Mouse (Mus musculus) right cerebral cortex, adult 2 months (tissue): ENCODE measurements around the gene Slc8a2.
A peak's percentile ranks its signal among the peaks of the same experiment; 100 is the strongest.

Experiments
- DNase-seq, 2 experiments: peaks; one replicate each; pipeline ENCODE4 v3.0.0; 2021 to 2022; ENCODE audit warnings: low spot score in 2 of 2

Slc8a2 gene

GRCm38 (mm10) chr7:16129421-16129845 lies at the start of gene Slc8a2:
TSS of gene Slc8a2 (plus strand) at chr7:16129826.
- peak; percentile 85 to 91 for DNase-seq

DNA sequence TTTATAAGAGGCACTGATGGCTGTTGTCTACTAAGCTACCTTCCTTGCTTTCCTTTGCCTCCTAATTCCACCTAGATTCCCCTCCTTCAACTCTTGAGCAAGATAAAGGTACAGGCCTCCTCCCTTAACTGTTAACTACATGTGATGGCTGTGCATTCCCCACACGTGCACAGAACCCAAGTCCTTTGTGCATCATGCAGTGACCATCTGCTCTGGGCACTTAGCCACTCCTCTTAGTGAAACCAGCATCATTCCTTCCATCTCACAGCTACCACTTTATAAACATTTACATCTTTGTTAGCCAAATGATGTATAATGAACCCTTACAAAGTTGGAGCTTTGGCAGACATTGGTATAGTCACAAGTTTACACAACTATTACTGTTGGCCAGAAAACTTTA lies 49.7 kb upstream of the Slc8a2 start:
- no peak for DNase-seq

DNA sequence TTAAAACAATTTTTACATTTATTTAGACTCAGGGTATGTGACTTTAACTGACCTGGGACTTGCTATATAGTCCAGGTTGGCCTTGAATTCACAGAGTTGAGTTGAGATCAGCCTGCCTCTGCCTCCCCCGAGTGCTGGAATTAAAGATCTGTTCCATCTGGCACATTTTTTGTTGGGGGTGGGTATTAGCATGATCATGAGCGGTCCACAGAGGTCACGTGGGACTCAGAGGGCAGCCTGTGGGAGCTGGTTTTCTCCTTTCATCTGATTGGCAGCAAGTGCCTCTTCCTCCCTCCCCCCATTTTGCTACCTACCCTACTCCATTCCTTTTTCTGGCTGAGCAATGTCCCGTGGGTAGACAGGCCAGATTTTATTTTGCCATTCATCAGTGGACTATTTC lies 49.0 kb upstream of the Slc8a2 start:
- no peak for DNase-seq

GRCm38 (mm10) chr7:16083361-16083760 lies 46.3 kb upstream of the Slc8a2 start:
- no peak for DNase-seq

DNA sequence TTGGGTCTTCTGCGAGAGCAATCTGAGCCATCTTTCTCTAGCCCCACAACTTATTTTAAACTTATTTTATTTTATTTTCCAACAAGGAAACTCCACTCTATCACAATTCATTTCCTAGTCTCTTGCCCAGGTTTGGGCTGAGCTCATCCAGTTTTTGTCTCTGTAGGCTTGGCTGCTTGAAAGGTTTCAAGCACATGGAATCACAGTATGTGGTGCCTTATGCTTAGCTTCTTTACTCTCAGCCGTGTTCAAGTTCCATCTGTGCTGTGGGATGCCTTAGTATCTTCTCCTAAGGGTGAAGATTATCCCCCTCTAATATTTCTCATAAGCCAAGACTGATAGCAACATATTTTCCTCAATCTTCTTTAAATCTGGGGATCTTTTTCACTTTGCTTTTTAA lies 42.0 kb upstream of the Slc8a2 start:
- DNase-seq = no peak

GRCm38 (mm10) chr7:16094592-16094991 lies 35.0 kb upstream of the Slc8a2 start:
- no peak for DNase-seq

DNA sequence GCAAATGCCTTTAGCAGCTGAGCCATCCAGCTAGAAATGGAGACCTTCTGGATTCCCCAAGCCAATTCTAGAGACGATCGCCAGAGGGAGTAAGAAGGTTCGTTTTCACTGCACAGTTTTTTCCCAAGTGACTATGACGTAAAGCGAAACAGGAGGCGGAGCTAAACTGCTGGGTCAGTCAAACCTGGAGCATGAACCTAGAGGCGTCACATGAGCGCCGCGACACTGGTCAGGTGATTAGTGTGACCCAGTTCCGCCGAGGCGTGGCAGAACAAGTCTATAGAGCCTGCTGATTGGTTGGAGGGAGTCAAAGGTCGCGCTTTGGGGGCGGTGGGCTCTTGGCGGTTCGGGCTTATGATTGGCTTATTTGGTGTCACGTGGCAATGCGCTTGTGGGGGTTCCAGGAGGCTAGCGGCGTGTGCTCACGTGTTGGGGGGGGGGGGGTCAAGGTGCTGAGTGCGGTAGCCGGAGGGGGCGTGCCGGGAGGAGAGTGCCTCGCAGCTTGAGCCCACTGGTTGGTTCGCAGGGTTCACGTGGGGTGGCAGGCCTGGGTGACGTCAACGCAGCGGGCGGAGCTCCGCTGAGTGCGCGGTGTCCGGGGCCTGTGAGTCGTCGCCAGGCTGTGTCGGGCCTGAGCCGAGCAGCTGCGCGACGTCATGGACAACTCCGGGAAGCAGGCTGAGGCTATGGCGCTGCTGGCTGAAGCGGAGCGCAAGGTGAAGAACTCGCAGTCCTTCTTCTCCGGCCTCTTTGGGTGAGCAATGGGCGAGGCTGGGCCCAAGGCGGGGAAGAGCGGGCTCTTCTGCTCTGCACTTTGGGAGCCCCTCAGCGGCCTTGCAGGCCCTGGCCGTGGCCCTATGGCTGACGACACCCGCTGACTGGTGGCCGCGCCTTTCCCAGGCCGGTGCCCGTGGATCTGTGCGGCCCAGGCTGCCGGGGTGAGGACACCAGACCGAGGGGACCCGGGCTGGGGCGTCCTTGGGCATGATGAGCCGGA lies 31.3 kb upstream of the Slc8a2 start, which contains the start of gene Napa:
Gene Napa, plus strand, starts transcription at position 438 of the 997 bp plus-strand sequence.
- DNase-seq = peak; percentile 100

DNA sequence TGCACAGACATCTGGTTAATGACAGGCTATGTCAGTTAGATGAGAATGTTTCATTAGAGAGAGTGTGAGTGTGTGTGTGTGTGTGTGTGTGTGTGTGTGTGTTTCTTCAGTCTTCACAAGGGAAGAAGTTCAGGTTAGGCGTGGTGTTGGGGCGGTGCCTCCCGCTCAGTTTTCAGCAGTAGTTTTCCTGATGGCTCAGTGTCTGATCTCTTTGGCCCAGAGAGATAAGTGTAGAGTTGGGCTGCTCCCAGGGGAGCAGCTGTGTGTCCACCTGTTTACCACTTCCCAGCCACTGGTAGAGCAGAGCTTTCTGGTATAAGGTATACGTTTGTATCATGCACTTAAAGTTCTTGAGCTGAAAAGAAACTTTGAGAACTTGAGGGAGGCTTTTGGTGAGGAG lies 29.7 kb upstream of the Slc8a2 start:
- DNase-seq = no peak

DNA sequence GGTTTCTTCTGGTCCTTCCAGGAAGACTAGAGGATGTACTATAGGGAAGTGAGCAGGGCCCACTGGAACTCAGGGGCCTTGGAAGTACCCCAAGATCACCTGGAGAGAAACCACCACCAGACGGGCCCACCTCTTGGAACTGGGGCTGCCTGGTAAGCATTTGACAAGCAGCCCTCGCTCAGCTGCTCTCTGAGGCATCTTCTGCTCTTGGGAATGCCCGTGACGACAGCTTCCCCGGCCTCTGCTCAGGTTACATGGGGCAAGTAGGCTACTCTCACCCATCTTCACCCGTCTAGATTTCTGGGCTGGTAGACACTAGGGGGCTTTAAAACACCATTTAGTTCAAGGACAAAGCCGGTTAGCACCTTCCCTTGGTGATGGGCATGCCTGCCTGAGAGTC lies 28.5 kb upstream of the Slc8a2 start:
- no peak for DNase-seq

DNA sequence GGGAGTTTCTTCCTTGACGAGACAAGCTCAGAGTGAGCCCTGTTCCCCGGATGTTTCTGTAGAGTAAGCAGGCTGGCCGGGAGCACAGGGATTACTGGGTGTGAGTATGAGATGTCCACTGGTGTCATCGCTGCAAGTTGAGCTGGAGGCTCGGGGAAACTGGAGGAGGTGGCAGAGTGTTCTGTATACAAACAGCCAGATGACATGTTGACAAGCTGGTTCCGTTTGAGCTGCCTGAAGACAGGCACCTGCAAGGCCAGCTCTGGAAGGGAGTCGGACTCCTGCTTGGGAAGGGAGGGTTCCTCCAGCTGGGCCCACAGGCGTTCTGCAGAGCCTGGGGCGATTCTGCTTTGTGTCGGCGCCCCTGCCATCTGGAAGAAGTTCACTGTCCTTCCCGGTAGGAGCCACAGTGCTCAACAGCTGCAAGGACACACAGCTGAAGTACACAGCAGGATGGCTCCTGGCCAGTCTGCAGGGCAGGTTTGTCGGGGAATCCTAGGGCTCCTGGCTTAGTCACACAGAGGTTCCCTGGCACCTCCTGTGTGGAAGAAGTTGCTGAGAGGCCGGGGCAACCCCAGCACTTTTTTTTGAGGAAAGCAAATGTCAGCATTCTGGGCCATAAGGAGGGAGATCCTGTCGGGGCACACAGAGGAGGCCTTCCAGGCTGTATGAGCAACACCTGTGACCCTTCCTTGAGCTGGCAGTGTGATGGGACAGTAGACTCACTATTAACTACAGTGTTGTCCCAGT lies 27.7 kb upstream of the Slc8a2 start:
- no peak for DNase-seq

GRCm38 (mm10) chr7:16102686-16103226 lies 26.9 kb upstream of the Slc8a2 start:
- DNase-seq = no peak

DNA sequence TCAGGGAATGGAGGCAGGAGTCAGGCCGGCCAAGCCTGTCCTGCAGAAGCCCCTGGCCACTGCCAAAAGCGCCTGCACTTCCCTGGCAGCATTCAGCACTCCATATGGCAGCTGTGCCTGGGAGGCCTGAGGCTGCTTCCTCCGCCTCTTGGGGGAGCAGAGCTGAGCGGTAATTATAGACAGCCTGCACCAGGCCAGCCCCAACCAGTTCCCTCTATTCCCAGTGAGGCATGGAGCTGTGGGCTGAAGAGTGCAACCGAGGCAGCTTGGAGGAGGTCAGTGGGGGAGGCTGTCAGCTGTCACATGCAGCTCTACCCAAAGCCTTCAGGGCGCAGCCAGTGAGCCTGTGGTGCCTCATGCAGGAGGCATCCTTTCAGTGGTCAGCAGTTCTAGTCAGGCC lies 25.9 kb upstream of the Slc8a2 start:
- peak; percentile 79 to 80 for DNase-seq

- no peak for DNase-seq
These were observed 24.8 kb upstream of the Slc8a2 start for GRCm38 (mm10) chr7:16104611-16105388.

- DNase-seq = no peak
These were observed 20.6 kb upstream of the Slc8a2 start for GRCm38 (mm10) chr7:16108886-16109542.

- DNase-seq = no peak
These were observed 19.5 kb upstream of the Slc8a2 start for GRCm38 (mm10) chr7:16110158-16110557.

- no peak for DNase-seq
These were observed 18.1 kb upstream of the Slc8a2 start for GRCm38 (mm10) chr7:16111284-16112090.

DNA sequence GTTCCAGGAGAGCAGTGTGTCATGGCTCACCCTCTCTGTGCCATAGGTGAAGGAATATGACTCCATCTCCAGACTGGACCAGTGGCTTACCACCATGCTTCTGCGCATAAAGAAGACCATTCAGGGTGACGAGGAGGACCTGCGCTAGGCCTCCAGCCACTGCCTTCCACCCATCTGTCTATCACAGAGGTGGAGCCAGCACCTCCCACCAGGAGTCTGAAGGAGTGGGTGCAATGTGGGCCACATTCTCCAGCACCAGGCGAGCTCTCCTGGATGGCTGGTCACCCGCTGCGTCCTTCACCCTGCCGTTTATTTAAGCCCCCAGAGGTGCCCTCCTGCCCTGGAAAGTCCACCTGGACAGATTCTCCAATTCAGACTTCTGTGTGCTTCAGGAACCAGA lies 13.2 kb upstream of the Slc8a2 start:
- DNase-seq = no peak

DNA sequence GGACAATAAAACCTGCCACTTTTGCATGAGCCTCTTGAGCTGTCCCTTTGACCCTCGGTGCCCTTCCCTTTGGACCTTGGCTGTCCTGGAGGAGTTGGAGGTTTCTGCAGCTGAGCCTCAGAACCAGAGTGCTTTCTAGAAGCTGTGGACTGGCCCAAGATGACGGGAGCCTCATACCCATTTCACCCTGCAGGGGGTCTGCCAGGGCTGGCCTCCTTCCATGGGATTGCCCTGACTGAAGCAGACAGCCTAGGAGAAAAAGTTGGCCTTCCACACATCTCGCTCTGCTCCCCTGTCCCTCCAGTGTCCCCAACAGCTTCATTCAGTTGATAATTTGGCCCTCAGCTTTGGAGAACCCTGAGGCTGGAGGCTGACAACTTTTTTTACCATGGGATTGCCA lies 12.5 kb upstream of the Slc8a2 start:
- DNase-seq = no peak

DNA sequence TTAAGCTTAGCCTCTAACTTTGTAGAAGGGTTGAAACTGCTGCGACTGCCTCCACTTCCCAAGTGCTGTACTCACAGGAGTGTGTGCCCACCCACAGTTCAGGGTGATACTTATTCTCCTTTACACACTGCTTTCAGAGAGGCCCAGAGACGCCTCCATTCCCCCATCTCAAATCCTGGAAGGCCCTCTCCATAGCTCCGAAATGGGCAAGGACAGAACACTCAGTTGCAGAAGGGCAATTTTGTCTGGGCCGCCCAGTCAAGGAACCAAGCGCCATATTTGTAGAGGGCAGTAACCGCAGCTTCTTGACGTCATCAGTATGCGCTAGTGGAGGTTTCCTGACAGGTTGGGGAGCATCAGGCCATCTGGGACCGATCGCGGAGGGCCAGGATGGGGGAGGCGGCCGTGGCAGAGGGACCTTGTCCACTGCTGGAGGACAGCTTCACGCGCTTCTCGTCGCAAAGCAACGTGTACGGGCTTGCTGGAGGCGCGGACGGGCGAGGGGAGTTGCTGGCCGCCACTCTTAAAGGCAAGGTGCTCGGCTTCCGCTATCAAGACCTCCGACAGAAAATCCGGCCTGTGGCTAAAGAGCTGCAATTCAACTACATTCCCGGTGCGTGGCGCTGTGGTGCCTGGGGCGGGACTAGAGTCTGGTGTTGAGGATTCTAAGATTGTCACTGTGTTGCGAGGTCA lies 9.9 kb upstream of the Slc8a2 start, which contains the start of gene Kptn:
Gene Kptn, plus strand, starts transcription at position 327 of the 693 bp plus-strand sequence.
- peak; percentile 91 to 93 for DNase-seq

GRCm38 (mm10) chr7:16120262-16120600 lies 9.4 kb upstream of the Slc8a2 start:
- DNase-seq = no peak
